Mouse (Mus musculus) lung, adult 2 months (tissue): ENCODE measurements around the gene Ccdc34.

ENCODE experiments used
- CTCF ChIP-seq: fragments of 200-500 bp; IDR thresholded peaks from 2 replicates; pipeline ENCODE4 v1.5.1; 2011; ENCODE audit warnings: mild to moderate bottlenecking, low read length, control low read depth; ENCODE audit not compliant: insufficient read depth
- POLR2A ChIP-seq: fragments of 200-500 bp; IDR thresholded peaks from 2 replicates; pipeline ENCODE4 v1.6.1; 2011; ENCODE audit warnings: low read depth, mild to moderate bottlenecking, control low read depth, low read length, borderline replicate concordance; ENCODE audit errors: extremely low read depth

GRCm38 (mm10) chr2:110214991-110215684 is 197.5 kb downstream of the Ccdc34 start:
- TF ChIP-seq CTCF (no peak), POLR2A (no peak)
